Mouse (Mus musculus): ENCODE data around the gene Clec4a3.
"Not testable (repeated sequence)": the region's sequence is repeated elsewhere in the genome, so short reads cannot be mapped to it uniquely, and the experiment has no call there.

Gene Clec4a3

GRCm38 (mm10) chr6:122952401-122952800 lies at the start of gene Clec4a3:
TSS of gene Clec4a3 (plus strand) at chr6:122952515.
- DNase-seq (ENCODE audit: low spot score) = no peak

GRCm38 (mm10) chr6:122919922-122920321 lies 32.4 kb upstream of the Clec4a3 start:
- DNase-seq (ENCODE audit: low spot score) = peak; percentile 1

- DNase-seq (ENCODE audit: low spot score) = no peak
These were observed 30.9 kb upstream of the Clec4a3 start, which contains the start of gene Clec4a1 for GRCm38 (mm10) chr6:122921451-122921850. TSS of gene Clec4a1 (plus strand) at chr6:122921848.

DNA sequence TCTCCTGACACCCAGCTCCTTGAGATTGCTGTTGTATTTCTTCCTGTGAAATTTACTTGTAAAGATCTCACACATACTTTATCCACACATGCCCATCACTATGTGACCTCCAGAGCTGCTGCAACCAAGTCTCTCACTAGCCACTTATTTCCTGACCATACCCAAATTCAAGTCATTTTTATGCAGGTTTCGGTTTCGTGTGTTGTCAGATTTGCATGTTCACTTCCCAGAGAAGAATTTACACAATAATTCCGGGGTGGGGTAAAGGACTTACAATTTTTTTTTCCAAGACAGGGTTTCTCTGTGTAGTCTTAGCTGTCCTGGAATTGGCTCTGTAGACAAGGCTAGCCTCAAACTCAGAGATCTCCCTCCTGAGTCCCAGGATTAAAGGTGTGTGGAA lies 17.5 kb upstream of the Clec4a3 start:
- DNase-seq (ENCODE audit: low spot score) = no peak

GRCm38 (mm10) chr6:122939618-122940017 lies 12.7 kb upstream of the Clec4a3 start:
- DNase-seq (ENCODE audit: low spot score) = no peak

DNA sequence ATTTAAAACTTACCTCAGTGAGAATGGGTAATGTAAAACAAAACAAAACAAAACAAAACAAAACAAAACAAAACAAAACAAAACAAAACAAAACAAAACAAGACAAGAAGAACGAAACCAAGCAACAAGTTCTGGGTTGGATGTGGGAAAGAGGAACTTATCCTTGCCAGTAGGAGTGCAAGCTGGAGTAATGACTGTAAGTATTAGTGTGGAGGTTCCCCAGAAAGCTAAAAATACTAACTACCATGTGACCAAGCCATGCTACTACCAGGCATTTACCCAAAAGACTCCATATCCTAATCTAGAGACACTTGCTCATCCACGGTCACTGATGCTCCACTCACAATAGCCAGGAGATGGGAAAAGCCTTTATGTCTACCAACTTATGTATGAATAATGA lies 5.6 kb upstream of the Clec4a3 start:
- no peak for DNase-seq (ENCODE audit: low spot score)

DNA sequence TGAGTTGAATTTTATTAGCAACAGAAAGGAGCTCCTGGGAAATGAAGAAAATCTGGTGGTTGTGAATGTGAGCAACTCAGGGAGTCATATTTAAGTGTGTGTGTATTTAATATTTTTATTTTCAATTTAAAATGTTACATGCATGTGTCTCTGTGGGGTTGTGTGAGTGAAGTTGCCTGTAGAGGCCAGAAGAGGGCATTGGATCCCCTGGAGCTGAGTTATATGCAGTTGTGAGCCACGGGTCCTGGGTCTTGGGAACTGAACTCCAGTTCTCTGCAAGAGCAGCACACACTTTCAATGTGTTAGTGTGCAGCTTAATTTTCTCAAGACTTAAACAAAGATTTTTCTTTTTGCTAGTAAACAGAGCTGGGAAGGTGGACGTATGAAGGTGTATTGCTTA lies 12.2 kb downstream of the Clec4a3 start:
- DNase-seq (ENCODE audit: low spot score) = no peak

- DNase-seq (ENCODE audit: low spot score) = no peak
These were observed 16.7 kb downstream of the Clec4a3 start for GRCm38 (mm10) chr6:122969048-122969447.

DNA sequence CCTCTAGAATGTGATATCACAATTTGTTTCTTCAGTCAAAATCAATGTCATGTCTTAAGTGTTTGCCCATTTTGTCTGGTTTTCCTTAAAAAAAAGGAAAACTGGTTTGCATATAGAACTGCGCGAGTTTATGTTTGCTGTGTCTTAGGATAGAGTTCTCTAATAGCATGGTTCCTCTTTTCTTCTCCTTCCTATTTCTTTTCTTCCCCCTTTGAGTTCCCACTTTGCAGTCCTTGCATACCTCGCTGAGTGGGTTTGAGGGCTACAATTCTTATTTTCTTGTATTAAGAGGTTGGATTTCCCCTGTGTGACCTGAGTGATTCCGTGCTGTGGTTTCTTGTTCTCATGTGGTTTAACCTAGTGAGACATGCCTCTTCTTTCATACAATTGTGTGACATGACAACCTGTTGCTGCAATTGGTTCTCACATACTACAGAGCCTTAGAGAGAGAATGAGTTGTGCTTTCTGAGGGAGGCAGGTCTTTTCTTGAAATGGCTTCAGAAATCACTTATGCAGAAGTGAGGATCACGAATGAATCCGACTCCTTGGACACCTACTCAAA lies 37.6 kb downstream of the Clec4a3 start, which contains the start of gene Clec4a4:
Gene Clec4a4, plus strand, starts transcription at position 492 of the 562 bp plus-strand sequence.
- DNase-seq (ENCODE audit: low spot score) = no peak

GRCm38 (mm10) chr6:123004696-123005095 lies 52.4 kb downstream of the Clec4a3 start:
- not testable (repeated sequence) for DNase-seq (ENCODE audit: low spot score)

DNA sequence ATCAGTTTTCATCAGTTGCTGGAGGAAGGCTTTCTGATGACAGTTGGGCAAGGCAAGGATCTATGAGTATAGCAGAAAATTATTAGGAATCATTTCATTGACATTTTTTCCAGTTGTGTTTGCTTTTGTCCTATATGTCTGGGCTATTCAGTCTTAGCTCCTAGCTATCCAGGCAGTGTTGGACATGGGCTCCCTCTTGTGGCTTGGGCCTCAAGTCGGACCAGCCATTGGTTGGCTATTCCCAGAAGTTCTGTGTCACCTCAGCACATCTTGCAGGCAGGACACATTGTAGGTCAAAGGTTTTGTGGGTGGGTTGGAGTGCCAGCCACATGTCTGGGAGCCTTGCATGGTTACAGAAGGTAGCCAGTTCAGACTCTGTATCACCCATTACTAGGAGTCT lies 53.3 kb downstream of the Clec4a3 start:
- no peak for DNase-seq (ENCODE audit: low spot score)

Data from embryo, embryonic 10.5 days (tissue).